Comparison of ENCODE assay signal across 8 mouse cellular contexts in genomic region chr7:141540312-141541081, GRCm38 (mm10). TPM values are rescaled to one million over a fixed set of nuclear protein-coding genes. Genes with fewer than 3 reads are reported as not detected.
DNase-seq lines count a peak whose midpoint lies in the region; ATAC-seq lines count a peak whose summit lies in the region.

No protein-coding gene starts in this region.

- peak overlapping the region; percentile 81 for H3K9ac ChIP-seq in embryonic facial prominence, embryonic 13.5 days
- H3K9ac ChIP-seq in limb, embryonic 11.5 days (ENCODE audit: low read length), result peak overlapping the region; percentile 47; the same call in 1 of the 2 replicates
- peak overlapping the region; percentile 61; the same call in 1 of the 2 replicates for H3K9ac ChIP-seq in midbrain, embryonic 12.5 days (replicated peaks)
- peak overlapping the region; percentile 75 for H3K9ac ChIP-seq in stomach, embryonic 16.5 days (ENCODE audit: low read length)

- DNase-seq in spleen, adult 18-20 months, result peak; percentile 30 to 41
- DNase-seq in spleen, adult 12 weeks (ENCODE audit: low spot score), result no peak
- peak; percentile 76 to 91 for DNase-seq in heart, adult 18-20 months
- peak; percentile 20 to 31 for DNase-seq in kidney, adult 8-10 months
- DNase-seq in limb, embryonic 11.5 days (ENCODE audit: low spot score), result no peak

- peak overlapping the region; percentile 81 for H3K27ac ChIP-seq in embryonic facial prominence, embryonic 13.5 days
- no peak overlapping the region for H3K27ac ChIP-seq in limb, embryonic 11.5 days (replicated peaks; ENCODE audit: low read depth, low read length)
- H3K27ac ChIP-seq in midbrain, embryonic 12.5 days (replicated peaks), result peak overlapping the region; percentile 21; the same call in 1 of the 2 replicates
- H3K27ac ChIP-seq in stomach, embryonic 16.5 days (ENCODE audit: low read length), result peak overlapping the region; percentile 90

- H3K27me3 ChIP-seq in embryonic facial prominence, embryonic 13.5 days, result no peaks in the 10 kb centered on the region
- no peaks in the 10 kb centered on the region for H3K27me3 ChIP-seq in limb, embryonic 11.5 days (ENCODE audit: control insufficient read depth, insufficient read depth, low read length)
- 0 out of 2 replicates have a peak, but pooled peaks cover 6% of the 10 kb centered on the region for H3K27me3 ChIP-seq in midbrain, embryonic 12.5 days
- no peaks in the 10 kb centered on the region for H3K27me3 ChIP-seq in stomach, embryonic 16.5 days (ENCODE audit: control insufficient read depth, insufficient read depth, low read length)

- no peaks in the 10 kb centered on the region for H3K9me3 ChIP-seq in embryonic facial prominence, embryonic 13.5 days
- H3K9me3 ChIP-seq in limb, embryonic 11.5 days (ENCODE audit: control insufficient read depth, low read length), result no peaks in the 10 kb centered on the region
- no peaks in the 10 kb centered on the region for H3K9me3 ChIP-seq in midbrain, embryonic 12.5 days
- no peaks in the 10 kb centered on the region for H3K9me3 ChIP-seq in stomach, embryonic 16.5 days (replicated peaks; ENCODE audit: control insufficient read depth, low read length)

- H3K4me3 ChIP-seq in embryonic facial prominence, embryonic 13.5 days, result peak overlapping the region; percentile 78
- peak overlapping the region; percentile 68 for H3K4me3 ChIP-seq in limb, embryonic 11.5 days (ENCODE audit: low read depth, low read length)
- H3K4me3 ChIP-seq in midbrain, embryonic 12.5 days, result peak overlapping the region; percentile 76
- peak overlapping the region; percentile 80 for H3K4me3 ChIP-seq in stomach, embryonic 16.5 days (replicated peaks; ENCODE audit: low read length)

- H3K36me3 ChIP-seq in embryonic facial prominence, embryonic 13.5 days, result no peaks in the 10 kb centered on the region
- H3K36me3 ChIP-seq in limb, embryonic 11.5 days (ENCODE audit: control insufficient read depth, insufficient read depth, low read length), result no peaks in the 10 kb centered on the region
- H3K36me3 ChIP-seq in midbrain, embryonic 12.5 days, result no peaks in the 10 kb centered on the region
- no peaks in the 10 kb centered on the region for H3K36me3 ChIP-seq in stomach, embryonic 16.5 days (ENCODE audit: control insufficient read depth, insufficient read depth, low read length)

- H3K4me1 ChIP-seq in embryonic facial prominence, embryonic 13.5 days, result peaks cover 19% of the 10 kb centered on the region
- H3K4me1 ChIP-seq in limb, embryonic 11.5 days (ENCODE audit: control insufficient read depth, insufficient read depth, low read length), result 0 out of 2 replicates have a peak, but pooled peaks cover 5% of the 10 kb centered on the region
- H3K4me1 ChIP-seq in midbrain, embryonic 12.5 days, result peaks cover 20% of the 10 kb centered on the region
- peaks cover 21% of the 10 kb centered on the region for H3K4me1 ChIP-seq in stomach, embryonic 16.5 days (ENCODE audit: control insufficient read depth, insufficient read depth, low read length)

- peak overlapping the region; percentile 78 for H3K4me2 ChIP-seq in embryonic facial prominence, embryonic 13.5 days
- H3K4me2 ChIP-seq in limb, embryonic 11.5 days (ENCODE audit: low read depth, severe bottlenecking), result peak overlapping the region; percentile 80
- H3K4me2 ChIP-seq in midbrain, embryonic 12.5 days (replicated peaks), result peak overlapping the region; percentile 74
- peak overlapping the region; percentile 95 for H3K4me2 ChIP-seq in stomach, embryonic 16.5 days (ENCODE audit: low read depth, low read length)

- WGBS in embryonic facial prominence, embryonic 13.5 days, result 58% methylated on average over 13 of the region's 13 CpGs
- 64% methylated on average over 13 of the region's 13 CpGs for WGBS in limb, embryonic 11.5 days
- 66% methylated on average over 13 of the region's 13 CpGs for WGBS in midbrain, embryonic 12.5 days
- 49% methylated on average over 13 of the region's 13 CpGs for WGBS in stomach, embryonic 16.5 days

- peak; percentile 28; the same call in 1 of the 2 replicates for ATAC-seq in embryonic facial prominence, embryonic 13.5 days (ENCODE audit: insufficient number of reproducible peaks, insufficient read depth, low FRiP score, low TSS enrichment, low read depth)
- peak; percentile 27; the same call in 1 of the 2 replicates for ATAC-seq in limb, embryonic 11.5 days (ENCODE audit: insufficient number of reproducible peaks, low FRiP score, low TSS enrichment, low read depth)
- peak; percentile 25; the same call in 1 of the 2 replicates for ATAC-seq in midbrain, embryonic 12.5 days (ENCODE audit: low FRiP score, low read depth)
- ATAC-seq in stomach, embryonic 16.5 days (ENCODE audit: insufficient read depth, low FRiP score), result peak; percentile 67; the same call in 1 of the 2 replicates

RNA-seq across cellular contexts. Expression of gene Chid1, which starts 0.8 kb away (rescaled TPM):
- 34.6 and 40.5 TPM in 2 replicates for polyA plus RNA-seq in embryonic facial prominence, embryonic 13.5 days (2015; fragmentation: Nextera tagmentation; extraction: Ambion mirVana)
- 10 to 100 TPM; 48.2 to 50.9 TPM for total RNA-seq in heart, adult 18-20 months (2021)
- polyA plus RNA-seq in limb, embryonic 11.5 days (2014; fragmentation: Nextera tagmentation; extraction: Ambion mirVana), result 24.6 and 27.4 TPM in 2 replicates
- 29.3 and 30.2 TPM in 2 replicates for polyA plus RNA-seq in midbrain, embryonic 12.5 days (2016; fragmentation: Nextera tagmentation; extraction: Ambion mirVana)
- polyA plus RNA-seq in stomach, embryonic 16.5 days (2015; fragmentation: Nextera tagmentation; extraction: Ambion mirVana), result 54.0 and 60.5 TPM in 2 replicates

RNA-seq across cellular contexts. Expression of gene Ap2a2, which starts 21.5 kb away (rescaled TPM):
- polyA plus RNA-seq in embryonic facial prominence, embryonic 13.5 days (2015; fragmentation: Nextera tagmentation; extraction: Ambion mirVana), result 80.1 and 82.9 TPM in 2 replicates
- 10 to 100 TPM; 60.7 to 60.8 TPM for total RNA-seq in heart, adult 18-20 months (2021)
- polyA plus RNA-seq in limb, embryonic 11.5 days (2014; fragmentation: Nextera tagmentation; extraction: Ambion mirVana), result 70.3 and 76.9 TPM in 2 replicates
- polyA plus RNA-seq in midbrain, embryonic 12.5 days (2016; fragmentation: Nextera tagmentation; extraction: Ambion mirVana), result 109 and 113 TPM in 2 replicates
- polyA plus RNA-seq in stomach, embryonic 16.5 days (2015; fragmentation: Nextera tagmentation; extraction: Ambion mirVana), result 86.0 and 91.0 TPM in 2 replicates

Comparison
In these comparisons a context has a peak if more than half of its experiments do, and no peak if none do; other contexts are left out.
1. DNase-seq: peak in spleen, adult 18-20 months (2 of 2), heart, adult 18-20 months (2 of 2) and kidney, adult 8-10 months (2 of 2); none in spleen, adult 12 weeks (single experiment) and limb, embryonic 11.5 days (single experiment).
2. Peak in every context shown above with its lines, with median percentiles within 50 percentile points of each other: ATAC-seq, H3K4me2 ChIP-seq, H3K4me3 ChIP-seq and H3K9ac ChIP-seq.